24 mouse cellular contexts compared by ENCODE assay signal in the genomic region with DNA sequence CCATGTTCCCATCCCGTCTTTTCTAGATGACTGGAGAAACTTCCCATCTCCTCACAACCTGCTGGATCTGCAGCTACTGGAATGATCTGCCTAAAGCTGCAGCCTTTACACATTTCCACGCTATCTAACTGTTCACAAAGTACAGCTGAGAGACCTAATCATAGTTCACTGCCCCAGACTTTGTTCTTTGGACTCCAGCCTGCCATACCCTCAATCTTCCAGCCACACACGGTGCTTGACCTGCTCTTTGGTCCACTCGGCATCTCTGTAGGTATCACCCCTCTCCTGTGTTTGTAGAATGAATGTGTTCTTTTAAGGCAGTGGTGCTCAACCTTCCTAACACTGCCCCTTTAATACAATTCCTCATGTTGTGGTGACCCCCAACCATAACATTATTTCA.
DNase-seq lines count a peak whose midpoint lies in the region; ATAC-seq lines count a peak whose summit lies in the region.
"Had no signal": no experiment of that assay in that cellular context is flagged by ENCODE, and none has a peak within 500 bp of the region (broad histone marks: within the 10 kb centered on the region; RNA-seq: fewer than 3 reads in every experiment).

No protein-coding gene starts in this region.

- no peak overlapping the region for H3K27ac ChIP-seq in kidney, embryonic 15.5 days
- H3K27ac ChIP-seq: forebrain, embryonic 10.5 days; forebrain, embryonic 13.5 days; heart, adult 2 months; heart, embryonic 10.5 days; heart, embryonic 13.5 days; hindbrain, embryonic 14.5 days had no signal

- DNase-seq in kidney, adult 18-20 months, result peak; percentile 25
- no peak for DNase-seq in kidney, postnatal 10 days
- DNase-seq in kidney, adult 9 months, result peak; percentile 81
- peak; percentile 58 to 73 for DNase-seq in kidney, postnatal 36 days
- DNase-seq in right cerebral cortex, postnatal 4 days, result no peak
- DNase-seq: adrenal gland, adult 8-10 months; adrenal gland, postnatal 25 days; cerebellum, adult 11-12 months; cerebellum, adult 8-10 months; cerebellum, postnatal 10 days; cerebellum, postnatal 36 days; gastrocnemius, postnatal 10 days; gastrocnemius, postnatal 36 days; heart, adult 2 months; heart, postnatal 14 days; heart, postnatal 4 days had no signal

- H3K4me1 ChIP-seq in kidney, embryonic 15.5 days, result 0 out of 2 replicates have a peak, but pooled peaks cover 5% of the 10 kb centered on the region
- H3K4me1 ChIP-seq: forebrain, embryonic 10.5 days; forebrain, embryonic 13.5 days; heart, embryonic 10.5 days had no signal

- ATAC-seq in kidney, embryonic 15.5 days (replicated peaks; ENCODE audit: low FRiP score), result no peak
- ATAC-seq: CD4-positive, CD25-positive, alpha-beta regulatory T cell, adult 4 months; forebrain, embryonic 13.5 days; forebrain, embryonic 16.5 days had no signal

- H3K4me3 ChIP-seq in kidney, embryonic 15.5 days (replicated peaks), result no peak overlapping the region
- H3K4me3 ChIP-seq: forebrain, embryonic 10.5 days; forebrain, embryonic 13.5 days; heart, adult 2 months; heart, embryonic 10.5 days; heart, embryonic 13.5 days had no signal

- WGBS in kidney, embryonic 15.5 days, result 82% methylated on average over 4 of the region's 4 CpGs

- H3K9me3 ChIP-seq in kidney, embryonic 15.5 days (replicated peaks), result no peaks in the 10 kb centered on the region
- H3K9me3 ChIP-seq: forebrain, embryonic 10.5 days; forebrain, embryonic 13.5 days; heart, embryonic 10.5 days; heart, embryonic 13.5 days had no signal

- H3K36me3 ChIP-seq in kidney, embryonic 15.5 days, result no peaks in the 10 kb centered on the region
- H3K36me3 ChIP-seq: forebrain, embryonic 10.5 days; heart, embryonic 10.5 days; heart, embryonic 13.5 days had no signal

- H3K27me3 ChIP-seq in kidney, embryonic 15.5 days, result no peaks in the 10 kb centered on the region
- H3K27me3 ChIP-seq: forebrain, embryonic 13.5 days had no signal

- no peak overlapping the region for H3K4me2 ChIP-seq in kidney, embryonic 15.5 days
- H3K4me2 ChIP-seq: forebrain, embryonic 13.5 days; heart, embryonic 13.5 days; hindbrain, embryonic 14.5 days had no signal

- H3K9ac ChIP-seq in kidney, embryonic 15.5 days, result no peak overlapping the region
- H3K9ac ChIP-seq: forebrain, embryonic 13.5 days; heart, embryonic 13.5 days; hindbrain, embryonic 14.5 days had no signal

Comparison
In these comparisons a context has a peak if more than half of its experiments do, and no peak if none do; other contexts are left out.
1. DNase-seq: peak in kidney, adult 18-20 months (single experiment), kidney, adult 9 months (single experiment) and kidney, postnatal 36 days (2 of 2); none in kidney, postnatal 10 days (single experiment) and right cerebral cortex, postnatal 4 days (single experiment).